Mouse (Mus musculus): ENCODE measurements at regions not wholly inside any gene's neighbourhood (a gene's known extent, or its start where the extent isn't known, plus 50 kb on each side); places are given as distances from the start of the nearest gene placed in this dataset.
A peak's percentile ranks its signal among the peaks of the same experiment; 100 is the strongest.

- H3K4me2 ChIP-seq (ENCODE audit: low read depth): no peak overlapping the region
- no peak overlapping the region for H3K4me3 ChIP-seq (ENCODE audit: low read depth, low read length)
- H3K36me3 ChIP-seq (ENCODE audit: control insufficient read depth, insufficient read depth, low read length): no peaks in the 10 kb centered on the region
- H3K4me1 ChIP-seq (ENCODE audit: control insufficient read depth, insufficient read depth, low read length): no peaks in the 10 kb centered on the region
- H3K27ac ChIP-seq (ENCODE audit: low read depth, low read length): no peak overlapping the region
- 78% methylated on average over 4 of the region's 4 CpGs for WGBS
- no peaks in the 10 kb centered on the region for H3K9me3 ChIP-seq (ENCODE audit: control insufficient read depth, low read length)
- ATAC-seq (ENCODE audit: insufficient read depth, low FRiP score, low TSS enrichment) (no peak), DNase-seq (ENCODE audit: low spot score) (no peak)
- no peaks in the 10 kb centered on the region for H3K27me3 ChIP-seq (ENCODE audit: control insufficient read depth, insufficient read depth, low read length)
- H3K9ac ChIP-seq (ENCODE audit: low read length): no peak overlapping the region
Measured at GRCm38 (mm10) chr12:5496299-5496698, 120.8 kb upstream of the Klhl29 start.

- Histone ChIP-seq H3K27ac (ENCODE audit: low read depth, low read length) (no peak overlapping the region), H3K9ac (ENCODE audit: low read length) (no peak overlapping the region), H3K4me3 (ENCODE audit: low read depth, low read length) (no peak overlapping the region), H3K4me1 (ENCODE audit: control insufficient read depth, insufficient read depth, low read length) (no peaks in the 10 kb centered on the region), H3K4me2 (ENCODE audit: low read depth) (no peak overlapping the region), H3K27me3 (ENCODE audit: control insufficient read depth, insufficient read depth, low read length) (no peaks in the 10 kb centered on the region), H3K36me3 (ENCODE audit: control insufficient read depth, insufficient read depth, low read length) (no peaks in the 10 kb centered on the region), H3K9me3 (ENCODE audit: control insufficient read depth, low read length) (no peaks in the 10 kb centered on the region)
- DNase-seq (ENCODE audit: low spot score): peak; percentile 30
- WGBS: 66% methylated on average over 7 of the region's 7 CpGs
- no peak for ATAC-seq (ENCODE audit: insufficient read depth, low FRiP score, low TSS enrichment)
Measured at GRCm38 (mm10) chr12:5494657-5495512, 119.4 kb upstream of the Klhl29 start.

GRCm38 (mm10) chr12:5464250-5464899, 88.9 kb upstream of the Klhl29 start:
- H3K9ac ChIP-seq (ENCODE audit: low read length): no peak overlapping the region
- no peaks in the 10 kb centered on the region for H3K4me1 ChIP-seq (ENCODE audit: control insufficient read depth, insufficient read depth, low read length)
- 77% methylated on average over 9 of the region's 9 CpGs for WGBS
- H3K27ac ChIP-seq (ENCODE audit: low read depth, low read length): no peak overlapping the region
- DNase-seq (ENCODE audit: low spot score) (no peak), ATAC-seq (ENCODE audit: insufficient read depth, low FRiP score, low TSS enrichment) (no peak)
- no peaks in the 10 kb centered on the region for H3K9me3 ChIP-seq (ENCODE audit: control insufficient read depth, low read length)
- no peak overlapping the region for H3K4me3 ChIP-seq (ENCODE audit: low read depth, low read length)
- no peaks in the 10 kb centered on the region for H3K36me3 ChIP-seq (ENCODE audit: control insufficient read depth, insufficient read depth, low read length)
- no peaks in the 10 kb centered on the region for H3K27me3 ChIP-seq (ENCODE audit: control insufficient read depth, insufficient read depth, low read length)
- H3K4me2 ChIP-seq (ENCODE audit: low read depth): no peak overlapping the region

GRCm38 (mm10) chr12:5453157-5453556, 77.7 kb upstream of the Klhl29 start:
- Histone ChIP-seq H3K9me3 (ENCODE audit: control insufficient read depth, low read length) (no peaks in the 10 kb centered on the region), H3K27me3 (ENCODE audit: control insufficient read depth, insufficient read depth, low read length) (no peaks in the 10 kb centered on the region), H3K4me3 (ENCODE audit: low read depth, low read length) (no peak overlapping the region), H3K9ac (ENCODE audit: low read length) (no peak overlapping the region), H3K4me2 (ENCODE audit: low read depth) (no peak overlapping the region), H3K36me3 (ENCODE audit: control insufficient read depth, insufficient read depth, low read length) (no peaks in the 10 kb centered on the region), H3K27ac (ENCODE audit: low read depth, low read length) (no peak overlapping the region), H3K4me1 (ENCODE audit: control insufficient read depth, insufficient read depth, low read length) (no peaks in the 10 kb centered on the region)
- 81% methylated on average over 2 of the region's 2 CpGs for WGBS
- ATAC-seq (ENCODE audit: insufficient read depth, low FRiP score, low TSS enrichment): no peak
- no peak for DNase-seq (ENCODE audit: low spot score)

GRCm38 (mm10) chr12:5443730-5444129, 68.2 kb upstream of the Klhl29 start:
- ATAC-seq (ENCODE audit: insufficient read depth, low FRiP score, low TSS enrichment) (no peak), DNase-seq (ENCODE audit: low spot score) (no peak)
- Histone ChIP-seq H3K9me3 (ENCODE audit: control insufficient read depth, low read length) (no peaks in the 10 kb centered on the region), H3K4me2 (ENCODE audit: low read depth) (no peak overlapping the region), H3K9ac (ENCODE audit: low read length) (no peak overlapping the region), H3K27me3 (ENCODE audit: control insufficient read depth, insufficient read depth, low read length) (no peaks in the 10 kb centered on the region), H3K27ac (ENCODE audit: low read depth, low read length) (no peak overlapping the region), H3K4me1 (ENCODE audit: control insufficient read depth, insufficient read depth, low read length) (no peaks in the 10 kb centered on the region; the same call in 1 of the 2 replicates), H3K4me3 (ENCODE audit: low read depth, low read length) (no peak overlapping the region), H3K36me3 (ENCODE audit: control insufficient read depth, insufficient read depth, low read length) (no peaks in the 10 kb centered on the region)
- 62% methylated on average over 2 of the region's 2 CpGs for WGBS

- Histone ChIP-seq H3K4me1 (ENCODE audit: control insufficient read depth, insufficient read depth, low read length) (no peaks in the 10 kb centered on the region; the same call in 1 of the 2 replicates), H3K9me3 (ENCODE audit: control insufficient read depth, low read length) (no peaks in the 10 kb centered on the region), H3K36me3 (ENCODE audit: control insufficient read depth, insufficient read depth, low read length) (no peaks in the 10 kb centered on the region), H3K27ac (ENCODE audit: low read depth, low read length) (no peak overlapping the region), H3K27me3 (ENCODE audit: control insufficient read depth, insufficient read depth, low read length) (no peaks in the 10 kb centered on the region), H3K9ac (ENCODE audit: low read length) (no peak overlapping the region), H3K4me2 (ENCODE audit: low read depth) (no peak overlapping the region), H3K4me3 (ENCODE audit: low read depth, low read length) (no peak overlapping the region)
- DNase-seq (ENCODE audit: low spot score) (no peak), ATAC-seq (ENCODE audit: insufficient read depth, low FRiP score, low TSS enrichment) (no peak)
- 78% methylated on average over 7 of the region's 7 CpGs for WGBS
Measured at GRCm38 (mm10) chr12:5443091-5443531, 67.6 kb upstream of the Klhl29 start.

- DNase-seq (ENCODE audit: low spot score) (no peak), ATAC-seq (ENCODE audit: insufficient read depth, low FRiP score, low TSS enrichment) (no peak)
- H3K4me2 ChIP-seq (ENCODE audit: low read depth): no peak overlapping the region
- 83% methylated on average over 5 of the region's 5 CpGs for WGBS
- H3K9ac ChIP-seq (ENCODE audit: low read length): no peak overlapping the region
- H3K27me3 ChIP-seq (ENCODE audit: control insufficient read depth, insufficient read depth, low read length): no peaks in the 10 kb centered on the region
- H3K27ac ChIP-seq (ENCODE audit: low read depth, low read length): no peak overlapping the region
- no peak overlapping the region for H3K4me3 ChIP-seq (ENCODE audit: low read depth, low read length)
- no peaks in the 10 kb centered on the region; the same call in 1 of the 2 replicates for H3K4me1 ChIP-seq (ENCODE audit: control insufficient read depth, insufficient read depth, low read length)
- no peaks in the 10 kb centered on the region for H3K36me3 ChIP-seq (ENCODE audit: control insufficient read depth, insufficient read depth, low read length)
- H3K9me3 ChIP-seq (ENCODE audit: control insufficient read depth, low read length): no peaks in the 10 kb centered on the region
Measured at GRCm38 (mm10) chr12:5442679-5443078, 67.2 kb upstream of the Klhl29 start.

- no peak for ATAC-seq (ENCODE audit: insufficient read depth, low FRiP score, low TSS enrichment)
- 58% methylated on average over 3 of the region's 3 CpGs for WGBS
- Histone ChIP-seq H3K4me3 (ENCODE audit: low read depth, low read length) (no peak overlapping the region), H3K27me3 (ENCODE audit: control insufficient read depth, insufficient read depth, low read length) (no peaks in the 10 kb centered on the region), H3K9me3 (ENCODE audit: control insufficient read depth, low read length) (no peaks in the 10 kb centered on the region), H3K4me2 (ENCODE audit: low read depth) (no peak overlapping the region), H3K27ac (ENCODE audit: low read depth, low read length) (no peak overlapping the region), H3K4me1 (ENCODE audit: control insufficient read depth, insufficient read depth, low read length) (no peaks in the 10 kb centered on the region; the same call in 1 of the 2 replicates), H3K36me3 (ENCODE audit: control insufficient read depth, insufficient read depth, low read length) (no peaks in the 10 kb centered on the region), H3K9ac (ENCODE audit: low read length) (no peak overlapping the region)
- no peak for DNase-seq (ENCODE audit: low spot score)
Measured at GRCm38 (mm10) chr12:5440482-5440881, 65.0 kb upstream of the Klhl29 start.

GRCm38 (mm10) chr12:5435876-5436275, 60.4 kb upstream of the Klhl29 start:
- H3K9ac ChIP-seq (ENCODE audit: low read length): no peak overlapping the region
- no peaks in the 10 kb centered on the region for H3K4me1 ChIP-seq (ENCODE audit: control insufficient read depth, insufficient read depth, low read length)
- no peak overlapping the region for H3K27ac ChIP-seq (ENCODE audit: low read depth, low read length)
- no peaks in the 10 kb centered on the region for H3K27me3 ChIP-seq (ENCODE audit: control insufficient read depth, insufficient read depth, low read length)
- WGBS: 85% methylated on average over 3 of the region's 3 CpGs
- ATAC-seq (ENCODE audit: insufficient read depth, low FRiP score, low TSS enrichment): no peak
- no peak for DNase-seq (ENCODE audit: low spot score)
- no peak overlapping the region for H3K4me3 ChIP-seq (ENCODE audit: low read depth, low read length)
- H3K9me3 ChIP-seq (ENCODE audit: control insufficient read depth, low read length): no peaks in the 10 kb centered on the region
- H3K36me3 ChIP-seq (ENCODE audit: control insufficient read depth, insufficient read depth, low read length): no peaks in the 10 kb centered on the region
- H3K4me2 ChIP-seq (ENCODE audit: low read depth): no peak overlapping the region

Data from neural tube, embryonic 11.5 days (tissue).